15 mouse cellular contexts compared by ENCODE assay signal in the genomic region with DNA sequence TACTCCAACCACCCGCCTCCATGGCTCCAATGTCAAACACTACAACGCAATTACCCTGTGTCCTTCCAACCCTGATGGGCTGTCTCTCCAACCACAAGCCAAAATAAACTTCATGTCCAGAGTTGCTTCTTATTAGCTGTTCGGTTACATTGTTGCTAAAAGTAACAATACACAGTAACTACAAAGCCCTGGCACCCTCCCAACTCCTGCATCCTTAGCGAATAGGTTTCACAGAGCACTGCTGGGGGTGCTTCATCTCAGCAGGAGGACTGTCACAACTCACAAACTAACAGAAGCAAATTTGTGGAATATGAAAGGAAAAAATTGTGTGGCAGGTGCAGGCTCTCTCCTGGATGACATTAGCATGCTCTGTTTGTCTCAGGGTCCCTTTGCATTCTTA.
DNase-seq lines count a peak whose midpoint lies in the region.
"Had no signal": no experiment of that assay in that cellular context is flagged by ENCODE, and none has a peak within 500 bp of the region (broad histone marks: within the 10 kb centered on the region; RNA-seq: fewer than 3 reads in every experiment).

No protein-coding gene starts in this region.

- DNase-seq in cerebellum, postnatal 10 days = peak; percentile 9 to 25
- no peak for DNase-seq in cerebellum, adult 11 months
- DNase-seq in kidney, postnatal 10 days = peak; percentile 10
- no peak for DNase-seq in kidney, adult 9 months
- DNase-seq in retina, postnatal 1 day = peak; percentile 51
- DNase-seq in retina, embryonic 14.5 days (ENCODE audit: low spot score) = no peak
- DNase-seq in testis, postnatal 14 days (ENCODE audit: low spot score) = peak; percentile 67
- DNase-seq: adrenal gland, adult 2 months; adrenal gland, postnatal 36 days; cerebellum, adult 9-10 months; embryo, embryonic 11 days; kidney, adult 8-10 months; kidney, postnatal 14 days; layer of hippocampus, adult 9-11 months; thymus, postnatal 14 days had no signal

Comparison
In these comparisons a context has a peak if more than half of its experiments do, and no peak if none do; other contexts are left out.
1. DNase-seq: peak in cerebellum, postnatal 10 days (2 of 2), kidney, postnatal 10 days (single experiment), retina, postnatal 1 day (single experiment) and testis, postnatal 14 days (single experiment); none in cerebellum, adult 11 months (single experiment), kidney, adult 9 months (single experiment) and retina, embryonic 14.5 days (single experiment).